ENCODE assay signal across 13 mouse cellular contexts in genomic region chr6:71877965-71878760, GRCm38 (mm10). TPM values are rescaled to one million over a fixed set of nuclear protein-coding genes. Genes with fewer than 3 reads are reported as not detected.
A peak's percentile ranks its signal among the peaks of the same experiment; 100 is the strongest.
DNase-seq lines count a peak whose midpoint lies in the region; ATAC-seq and TF ChIP-seq lines count a peak whose summit lies in the region.
"Had no signal": no experiment of that assay in that cellular context is flagged by ENCODE, and none has a peak within 500 bp of the region (broad histone marks: within the 10 kb centered on the region; RNA-seq: fewer than 3 reads in every experiment).

No protein-coding gene starts in this region.

- no peaks in the 10 kb centered on the region for H3K27me3 ChIP-seq in liver, embryonic 11.5 days (replicated peaks; ENCODE audit: control insufficient read depth, insufficient read depth, low read length)
- H3K27me3 ChIP-seq in liver, embryonic 12.5 days (replicated peaks) = no peaks in the 10 kb centered on the region
- no peaks in the 10 kb centered on the region for H3K27me3 ChIP-seq in ES-Bruce4 (ENCODE audit: control insufficient read depth, insufficient read depth, low read length, poor library complexity, severe bottlenecking)
- H3K27me3 ChIP-seq: hindbrain, embryonic 15.5 days had no signal

- peak; percentile 11 for TF ChIP-seq CTCF in ES-Bruce4 (IDR thresholded peaks at IDR 0.05; ENCODE audit: low read depth, low read length)

- TF ChIP-seq POLR2A in ES-Bruce4 (IDR thresholded peaks at IDR 0.05; ENCODE audit: insufficient read depth, low read length) = no peak

- 92% methylated on average over 3 of the region's 3 CpGs for WGBS in liver, embryonic 11.5 days
- WGBS in liver, embryonic 12.5 days (ENCODE audit: insufficient replicate concordance) = 73% methylated on average over 3 of the region's 3 CpGs

- no peaks in the 10 kb centered on the region for H3K4me1 ChIP-seq in liver, embryonic 11.5 days (replicated peaks; ENCODE audit: control insufficient read depth, insufficient read depth, low read length)
- no peaks in the 10 kb centered on the region for H3K4me1 ChIP-seq in liver, embryonic 12.5 days
- no peaks in the 10 kb centered on the region for H3K4me1 ChIP-seq in ES-Bruce4 (ENCODE audit: control insufficient read depth, insufficient read depth, low read length)
- H3K4me1 ChIP-seq: hindbrain, embryonic 15.5 days had no signal

- no peaks in the 10 kb centered on the region for H3K9me3 ChIP-seq in liver, embryonic 11.5 days (ENCODE audit: control insufficient read depth, low read length)
- no peaks in the 10 kb centered on the region for H3K9me3 ChIP-seq in liver, embryonic 12.5 days (replicated peaks)
- no peaks in the 10 kb centered on the region for H3K9me3 ChIP-seq in ES-Bruce4 (replicated peaks; ENCODE audit: control insufficient read depth, insufficient read depth, low read length, poor library complexity, severe bottlenecking)
- H3K9me3 ChIP-seq: hindbrain, embryonic 15.5 days had no signal

- no peak overlapping the region for H3K9ac ChIP-seq in liver, embryonic 11.5 days (ENCODE audit: low read depth, low read length)
- H3K9ac ChIP-seq in liver, embryonic 12.5 days = no peak overlapping the region
- H3K9ac ChIP-seq in ES-Bruce4 (ENCODE audit: low read depth, poor library complexity, severe bottlenecking) = no peak overlapping the region
- H3K9ac ChIP-seq: hindbrain, embryonic 15.5 days had no signal

- no peak overlapping the region for H3K4me2 ChIP-seq in liver, embryonic 11.5 days
- H3K4me2 ChIP-seq in liver, embryonic 12.5 days = no peak overlapping the region
- H3K4me2 ChIP-seq: heart, embryonic 11.5 days; hindbrain, embryonic 15.5 days had no signal

- H3K36me3 ChIP-seq in liver, embryonic 11.5 days (ENCODE audit: control insufficient read depth, insufficient read depth, low read length) = peaks cover 52% of the 10 kb centered on the region
- H3K36me3 ChIP-seq in liver, embryonic 12.5 days = peaks cover 93% of the 10 kb centered on the region
- H3K36me3 ChIP-seq in ES-Bruce4 (ENCODE audit: control insufficient read depth, insufficient read depth, low read length, poor library complexity, severe bottlenecking) = peaks cover 55% of the 10 kb centered on the region

- DNase-seq in liver, embryonic 11.5 days (ENCODE audit: low spot score) = no peak
- DNase-seq in ovary, adult 18-20 months (ENCODE audit: low spot score) = no peak
- DNase-seq in cerebellum, adult 18-20 months = no peak
- DNase-seq: embryo, embryonic 11 days; thymus, postnatal 25 days had no signal

- no peak for TF ChIP-seq EP300 in ES-Bruce4 (IDR thresholded peaks at IDR 0.05; ENCODE audit: insufficient read depth, low read depth, low read length)

- ATAC-seq in liver, embryonic 11.5 days (replicated peaks; ENCODE audit: low FRiP score) = peak; percentile 46
- ATAC-seq in liver, embryonic 12.5 days = no peak
- ATAC-seq in activated CD4-positive, CD25-positive, alpha-beta regulatory T cell, adult 4 months = peak; percentile 41
- ATAC-seq in megakaryocyte progenitor cell, adult 5-6 weeks (replicated peaks; ENCODE audit: poor library complexity) = peak; percentile 24; the same call in 1 of the 2 replicates
- no peak for ATAC-seq in erythroblast, adult 5-6 weeks (replicated peaks; ENCODE audit: low FRiP score, poor library complexity, severe bottlenecking)
- ATAC-seq: forebrain, embryonic 16.5 days had no signal

- H3K4me3 ChIP-seq in liver, embryonic 11.5 days (ENCODE audit: low read depth, low read length) = no peak overlapping the region
- no peak overlapping the region for H3K4me3 ChIP-seq in liver, embryonic 12.5 days
- no peak overlapping the region for H3K4me3 ChIP-seq in ES-Bruce4 (ENCODE audit: low read depth, low read length)
- H3K4me3 ChIP-seq: hindbrain, embryonic 15.5 days had no signal

- no peak overlapping the region for H3K27ac ChIP-seq in liver, embryonic 11.5 days (ENCODE audit: low read depth, low read length)
- no peak overlapping the region for H3K27ac ChIP-seq in liver, embryonic 12.5 days
- peak overlapping the region; percentile 17; the same call in 1 of the 2 replicates for H3K27ac ChIP-seq in ES-Bruce4 (ENCODE audit: insufficient read depth, low read length)
- H3K27ac ChIP-seq: hindbrain, embryonic 15.5 days had no signal

RNA-seq across cellular contexts. Expression of gene Ptcd3, which starts 30.4 kb away (rescaled TPM):
- 151 and 174 TPM in 2 replicates for polyA plus RNA-seq in liver, embryonic 11.5 days (2014; fragmentation: Nextera tagmentation; extraction: Ambion mirVana)
- 100 and 102 TPM in 2 replicates for polyA plus RNA-seq in liver, embryonic 12.5 days (2016; fragmentation: Nextera tagmentation; extraction: Ambion mirVana)
- 141 and 155 TPM in 2 replicates for polyA plus RNA-seq in ES-Bruce4 (2011; ENCODE audit: insufficient read depth, insufficient read length, low read depth, missing spikeins)
- polyA plus RNA-seq in activated CD4-positive, CD25-positive, alpha-beta regulatory T cell, adult 4 months (2017; shearing (Covaris generic)) = 10 to 100 TPM; 67.5 to 69.8 TPM
- 139 and 162 TPM in 2 replicates for total RNA-seq in megakaryocyte progenitor cell, adult 5-6 weeks (2015)
- total RNA-seq in megakaryocyte progenitor cell, adult 5-6 weeks (2017) = 139 and 203 TPM in 2 replicates
- total RNA-seq in erythroblast, adult 5-6 weeks (2015; ENCODE audit: low replicate concordance) = 26.3 and 53.6 TPM in 2 replicates
- 25.1 and 32.9 TPM in 2 replicates for total RNA-seq in erythroblast, adult 5-6 weeks (2017; ENCODE audit: low replicate concordance)

RNA-seq across cellular contexts. Expression of gene Polr1a, which starts 30.7 kb away (rescaled TPM):
- polyA plus RNA-seq in liver, embryonic 11.5 days (2014; fragmentation: Nextera tagmentation; extraction: Ambion mirVana) = 45.7 and 52.4 TPM in 2 replicates
- polyA plus RNA-seq in liver, embryonic 12.5 days (2016; fragmentation: Nextera tagmentation; extraction: Ambion mirVana) = 30.9 and 33.0 TPM in 2 replicates
- 65.4 and 68.0 TPM in 2 replicates for polyA plus RNA-seq in ES-Bruce4 (2011; ENCODE audit: insufficient read depth, insufficient read length, low read depth, missing spikeins)
- polyA plus RNA-seq in activated CD4-positive, CD25-positive, alpha-beta regulatory T cell, adult 4 months (2017; shearing (Covaris generic)) = 10 to 100 TPM; 17.5 to 24.8 TPM
- 35.4 and 39.2 TPM in 2 replicates for total RNA-seq in megakaryocyte progenitor cell, adult 5-6 weeks (2015)
- total RNA-seq in megakaryocyte progenitor cell, adult 5-6 weeks (2017) = 75.9 and 99.9 TPM in 2 replicates
- total RNA-seq in erythroblast, adult 5-6 weeks (2015; ENCODE audit: low replicate concordance) = 4.0 and 44.0 TPM in 2 replicates
- 7.7 and 11.3 TPM in 2 replicates for total RNA-seq in erythroblast, adult 5-6 weeks (2017; ENCODE audit: low replicate concordance)

RNA-seq across cellular contexts. Expression of gene Immt, which starts 47.0 kb away (rescaled TPM):
- polyA plus RNA-seq in liver, embryonic 11.5 days (2014; fragmentation: Nextera tagmentation; extraction: Ambion mirVana) = 222 and 247 TPM in 2 replicates
- 156 and 176 TPM in 2 replicates for polyA plus RNA-seq in liver, embryonic 12.5 days (2016; fragmentation: Nextera tagmentation; extraction: Ambion mirVana)
- 128 and 129 TPM in 2 replicates for polyA plus RNA-seq in ES-Bruce4 (2011; ENCODE audit: insufficient read depth, insufficient read length, low read depth, missing spikeins)
- polyA plus RNA-seq in activated CD4-positive, CD25-positive, alpha-beta regulatory T cell, adult 4 months (2017; shearing (Covaris generic)) = 100 to 1,000 TPM; 110 to 119 TPM
- total RNA-seq in megakaryocyte progenitor cell, adult 5-6 weeks (2015) = 163 and 190 TPM in 2 replicates
- total RNA-seq in megakaryocyte progenitor cell, adult 5-6 weeks (2017) = 128 and 149 TPM in 2 replicates
- total RNA-seq in erythroblast, adult 5-6 weeks (2015; ENCODE audit: low replicate concordance) = 50.5 and 60.8 TPM in 2 replicates
- total RNA-seq in erythroblast, adult 5-6 weeks (2017; ENCODE audit: low replicate concordance) = 40.0 and 44.0 TPM in 2 replicates

RNA-seq across cellular contexts. Expression of gene Mrpl35, which starts 51.4 kb away (rescaled TPM):
- polyA plus RNA-seq in liver, embryonic 11.5 days (2014; fragmentation: Nextera tagmentation; extraction: Ambion mirVana) = 110 and 111 TPM in 2 replicates
- 81.6 and 82.7 TPM in 2 replicates for polyA plus RNA-seq in liver, embryonic 12.5 days (2016; fragmentation: Nextera tagmentation; extraction: Ambion mirVana)
- polyA plus RNA-seq in ES-Bruce4 (2011; ENCODE audit: insufficient read depth, insufficient read length, low read depth, missing spikeins) = 60.8 and 70.5 TPM in 2 replicates
- polyA plus RNA-seq in activated CD4-positive, CD25-positive, alpha-beta regulatory T cell, adult 4 months (2017; shearing (Covaris generic)) = 10 to 100 TPM; 66.2 to 66.4 TPM
- total RNA-seq in megakaryocyte progenitor cell, adult 5-6 weeks (2015) = 49.4 and 58.9 TPM in 2 replicates
- total RNA-seq in megakaryocyte progenitor cell, adult 5-6 weeks (2017) = 22.9 and 33.4 TPM in 2 replicates
- total RNA-seq in erythroblast, adult 5-6 weeks (2015; ENCODE audit: low replicate concordance) = 1.5 and 9.8 TPM in 2 replicates
- total RNA-seq in erythroblast, adult 5-6 weeks (2017; ENCODE audit: low replicate concordance) = 4.0 and 16.1 TPM in 2 replicates

Comparison
In these comparisons a context has a peak if more than half of its experiments do, and no peak if none do; other contexts are left out.
1. ATAC-seq: peak in liver, embryonic 11.5 days (single experiment), activated CD4-positive, CD25-positive, alpha-beta regulatory T cell, adult 4 months (single experiment) and megakaryocyte progenitor cell, adult 5-6 weeks (single experiment); none in liver, embryonic 12.5 days (single experiment) and erythroblast, adult 5-6 weeks (single experiment).